Mouse (Mus musculus) megakaryocyte, embryonic 14.5 days (primary cell): Measurements from ENCODE around the gene Clpb.

ENCODE experiments used
- FLI1 ChIP-seq: IDR thresholded peaks from 2 replicates; pipeline ENCODE4 v1.6.1; 2012; ENCODE audit warnings: low read length, inconsistent platforms, mixed read lengths
- GATA1 ChIP-seq: IDR thresholded peaks from 3 replicates; pipeline ENCODE4 v1.6.1; 2012; ENCODE audit warnings: mixed read lengths, low read length, inconsistent platforms, borderline replicate concordance

DNA sequence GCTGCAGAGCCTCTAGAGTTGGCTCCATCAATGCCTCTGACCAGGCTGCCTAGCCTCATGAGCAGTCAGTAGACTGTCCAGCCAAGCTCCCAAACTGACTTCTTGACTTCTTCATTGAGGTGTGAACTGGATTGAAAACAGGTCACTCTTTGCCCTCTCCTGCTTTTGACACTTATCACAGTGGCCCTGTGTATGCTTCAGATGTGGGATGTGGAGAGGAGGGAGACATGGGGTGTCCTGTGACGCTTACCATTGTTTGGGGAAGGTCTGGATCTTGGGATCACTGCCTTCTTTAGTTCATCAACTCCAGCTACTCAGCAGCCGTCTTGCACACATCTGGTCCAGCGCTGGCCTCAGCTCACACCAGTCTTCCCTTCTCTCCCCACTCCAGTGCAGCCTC lies 36.9 kb downstream of the Clpb start:
- TF ChIP-seq GATA1 (no peak), FLI1 (no peak)
